Comparison of ENCODE assay signal across 18 mouse cellular contexts in genomic region chr4:72571924-72572323, GRCm38 (mm10).
DNase-seq lines count a peak whose midpoint lies in the region; ATAC-seq and TF ChIP-seq lines count a peak whose summit lies in the region.
"Had no signal": no experiment of that assay in that cellular context is flagged by ENCODE, and none has a peak within 500 bp of the region (broad histone marks: within the 10 kb centered on the region; RNA-seq: fewer than 3 reads in every experiment).

No protein-coding gene starts in this region.

- TF ChIP-seq CTCF in brain, embryonic 14.5 days (IDR thresholded peaks at IDR 0.05; ENCODE audit: borderline replicate concordance, extremely low read depth, insufficient read depth, insufficient read length) = no peak

- H3K27me3 ChIP-seq in hindbrain, embryonic 15.5 days = no peaks in the 10 kb centered on the region
- H3K27me3 ChIP-seq in hindbrain, embryonic 10.5 days (ENCODE audit: insufficient read depth, poor library complexity, severe bottlenecking) = no peaks in the 10 kb centered on the region
- H3K27me3 ChIP-seq in forebrain, embryonic 16.5 days (replicated peaks; ENCODE audit: control insufficient read depth, insufficient read depth, low read length) = no peaks in the 10 kb centered on the region
- H3K27me3 ChIP-seq: neural tube, embryonic 12.5 days had no signal

- H3K4me3 ChIP-seq in hindbrain, embryonic 15.5 days = no peak overlapping the region
- no peak overlapping the region for H3K4me3 ChIP-seq in hindbrain, embryonic 10.5 days
- no peak overlapping the region for H3K4me3 ChIP-seq in forebrain, embryonic 16.5 days (replicated peaks; ENCODE audit: low read length)
- H3K4me3 ChIP-seq: heart, embryonic 10.5 days; neural tube, embryonic 12.5 days had no signal

- peak; percentile 6 for DNase-seq in cerebellum, adult 9-11 months
- DNase-seq in cerebellum, postnatal 4 days (ENCODE audit: low spot score in 2 of 2) = no peak
- no peak for DNase-seq in hindbrain, embryonic 10.5 days (ENCODE audit: low spot score)
- DNase-seq in brain, embryonic 14.5 days (ENCODE audit: low read depth) = peak; percentile 87
- DNase-seq in retina, postnatal 1 day = no peak
- DNase-seq: adrenal gland, postnatal 14 days; gastrocnemius, postnatal 36 days; liver; thymus, postnatal 25 days had no signal

- H3K4me2 ChIP-seq in hindbrain, embryonic 15.5 days = no peak overlapping the region
- no peak overlapping the region for H3K4me2 ChIP-seq in forebrain, embryonic 16.5 days (ENCODE audit: low read length)
- H3K4me2 ChIP-seq: hindbrain, embryonic 14.5 days; midbrain, embryonic 11.5 days; neural tube, embryonic 12.5 days had no signal

- TF ChIP-seq POLR2A in brain, embryonic 14.5 days (IDR thresholded peaks at IDR 0.05; ENCODE audit: borderline replicate concordance, extremely low read depth, insufficient read depth, insufficient read length, poor library complexity, severe bottlenecking) = no peak

- H3K9ac ChIP-seq in hindbrain, embryonic 15.5 days = no peak overlapping the region
- no peak overlapping the region for H3K9ac ChIP-seq in forebrain, embryonic 16.5 days (replicated peaks; ENCODE audit: low read depth, low read length)
- H3K9ac ChIP-seq: hindbrain, embryonic 14.5 days; neural tube, embryonic 12.5 days had no signal

- H3K27ac ChIP-seq in hindbrain, embryonic 15.5 days (replicated peaks) = no peak overlapping the region
- no peak overlapping the region for H3K27ac ChIP-seq in hindbrain, embryonic 10.5 days
- H3K27ac ChIP-seq in forebrain, embryonic 16.5 days (ENCODE audit: low read length) = no peak overlapping the region
- H3K27ac ChIP-seq: heart, embryonic 10.5 days; hindbrain, embryonic 14.5 days; neural tube, embryonic 12.5 days had no signal

- ATAC-seq in hindbrain, embryonic 15.5 days (ENCODE audit: low FRiP score, low read depth) = peak; percentile 61; the same call in 1 of the 2 replicates
- ATAC-seq in forebrain, embryonic 16.5 days = peak; percentile 96
- ATAC-seq: intestine, postnatal 0 days; lung, postnatal 0 days had no signal

- no peaks in the 10 kb centered on the region for H3K9me3 ChIP-seq in hindbrain, embryonic 15.5 days
- H3K9me3 ChIP-seq in hindbrain, embryonic 10.5 days = no peaks in the 10 kb centered on the region
- no peaks in the 10 kb centered on the region for H3K9me3 ChIP-seq in forebrain, embryonic 16.5 days (ENCODE audit: control insufficient read depth, low read length)
- H3K9me3 ChIP-seq: heart, embryonic 10.5 days; neural tube, embryonic 12.5 days had no signal

- no peaks in the 10 kb centered on the region for H3K4me1 ChIP-seq in hindbrain, embryonic 15.5 days (replicated peaks)
- H3K4me1 ChIP-seq in hindbrain, embryonic 10.5 days (replicated peaks) = no peaks in the 10 kb centered on the region
- no peaks in the 10 kb centered on the region for H3K4me1 ChIP-seq in forebrain, embryonic 16.5 days (replicated peaks; ENCODE audit: control insufficient read depth, insufficient read depth, low read length)
- H3K4me1 ChIP-seq: heart, embryonic 10.5 days; neural tube, embryonic 12.5 days had no signal

- WGBS in hindbrain, embryonic 15.5 days = 60% methylated on average over 2 of the region's 2 CpGs
- 85% methylated on average over 2 of the region's 2 CpGs for WGBS in hindbrain, embryonic 10.5 days
- 21% methylated on average over 2 of the region's 2 CpGs for WGBS in forebrain, embryonic 16.5 days

- no peaks in the 10 kb centered on the region for H3K36me3 ChIP-seq in hindbrain, embryonic 15.5 days
- no peaks in the 10 kb centered on the region for H3K36me3 ChIP-seq in hindbrain, embryonic 10.5 days
- H3K36me3 ChIP-seq in forebrain, embryonic 16.5 days (ENCODE audit: control insufficient read depth, insufficient read depth) = no peaks in the 10 kb centered on the region
- H3K36me3 ChIP-seq: G1E; heart, embryonic 10.5 days; neural tube, embryonic 12.5 days had no signal

Comparison
In these comparisons a context has a peak if more than half of its experiments do, and no peak if none do; other contexts are left out.
1. DNase-seq: peak in cerebellum, adult 9-11 months (single experiment) and brain, embryonic 14.5 days (single experiment); none in cerebellum, postnatal 4 days (0 of 2), hindbrain, embryonic 10.5 days (single experiment) and retina, postnatal 1 day (single experiment).